Mouse (Mus musculus) cerebellum, adult 2 months (tissue): ENCODE data around the gene Gm38394. TPM values are rescaled to one million over a fixed set of nuclear protein-coding genes. Genes with fewer than 3 reads are reported as not detected.

Experiments
- DNase-seq, 2 experiments: peaks; one replicate each; pipeline ENCODE4 v3.0.0; 2021
- H3K27ac ChIP-seq: fragments of 200-500 bp; 2 replicates; pipeline ENCODE4 v1.5.1; 2012; ENCODE audit warnings: low read length, control low read depth, inconsistent platforms; ENCODE audit not compliant: insufficient read depth
- H3K27me3 ChIP-seq: fragments of 200-500 bp; 2 replicates; pipeline ENCODE4 v1.6.1; 2012; ENCODE audit warnings: inconsistent platforms, mild to moderate bottlenecking, low read length, moderate library complexity; ENCODE audit not compliant: control insufficient read depth, insufficient read depth
- H3K4me1 ChIP-seq: fragments of 200-500 bp; 2 replicates; pipeline ENCODE4 v1.6.1; 2011; ENCODE audit warnings: low read length; ENCODE audit not compliant: control insufficient read depth, insufficient read depth
- H3K4me3 ChIP-seq: fragments of 200-500 bp; replicated peaks from 2 replicates; pipeline ENCODE3; 2011; ENCODE audit warnings: mild to moderate bottlenecking, low read depth, low read length, control low read depth; ENCODE audit not compliant: insufficient read depth
- CTCF ChIP-seq: fragments of 200-500 bp; IDR thresholded peaks from 2 replicates; pipeline ENCODE4 v1.5.1; 2011; ENCODE audit warnings: low read depth, mild to moderate bottlenecking, control low read depth, low read length, moderate library complexity, borderline replicate concordance; ENCODE audit not compliant: insufficient read depth
- POLR2A ChIP-seq: fragments of 200-500 bp; IDR thresholded peaks from 2 replicates; pipeline ENCODE4 v1.6.1; 2011; ENCODE audit warnings: low read length, control low read depth, borderline replicate concordance; ENCODE audit not compliant: insufficient read depth
- WGBS: fragments of 180-500 bp; shearing (Covaris S2); methylation state at CpG from one replicate; pipeline ENCODE4 v1.1.7; 2018; 5-methylcytosine and 5-hydroxymethylcytosine counted together
- polyA plus RNA-seq: library from polyadenylated mRNA; depleted of rRNA; stranded (reverse); fragments of >200 nt; gene quantifications from 2 replicates; pipeline ENCODE4 v1.2.3, GENCODE M21; 2012; rRNA removed

Gene Gm38394
- polyA plus RNA-seq, 1 experiment, result 5.5 TPM

- TF ChIP-seq POLR2A (no peak), CTCF (no peak)
- H3K4me1 ChIP-seq, result no peaks in the 10 kb centered on the region
- H3K4me3 ChIP-seq, result no peak overlapping the region
- 96% methylated on average over 4 of the region's 4 CpGs for WGBS
- DNase-seq, result no peak
- H3K27me3 ChIP-seq, result no peaks in the 10 kb centered on the region
- H3K27ac ChIP-seq, result no peak overlapping the region
Observed at GRCm38 (mm10) chr1:133603174-133603573, 57.9 kb downstream of the Gm38394 start.

- no peaks in the 10 kb centered on the region for H3K4me1 ChIP-seq
- WGBS, result 4% methylated on average over 4 of the region's 4 CpGs
- H3K27me3 ChIP-seq, result no peaks in the 10 kb centered on the region
- H3K27ac ChIP-seq, result no peak overlapping the region
- no peak overlapping the region for H3K4me3 ChIP-seq
- TF ChIP-seq CTCF (no peak), POLR2A (no peak)
- no peak for DNase-seq
Observed at GRCm38 (mm10) chr1:133596298-133597007, 64.7 kb downstream of the Gm38394 start.

DNA sequence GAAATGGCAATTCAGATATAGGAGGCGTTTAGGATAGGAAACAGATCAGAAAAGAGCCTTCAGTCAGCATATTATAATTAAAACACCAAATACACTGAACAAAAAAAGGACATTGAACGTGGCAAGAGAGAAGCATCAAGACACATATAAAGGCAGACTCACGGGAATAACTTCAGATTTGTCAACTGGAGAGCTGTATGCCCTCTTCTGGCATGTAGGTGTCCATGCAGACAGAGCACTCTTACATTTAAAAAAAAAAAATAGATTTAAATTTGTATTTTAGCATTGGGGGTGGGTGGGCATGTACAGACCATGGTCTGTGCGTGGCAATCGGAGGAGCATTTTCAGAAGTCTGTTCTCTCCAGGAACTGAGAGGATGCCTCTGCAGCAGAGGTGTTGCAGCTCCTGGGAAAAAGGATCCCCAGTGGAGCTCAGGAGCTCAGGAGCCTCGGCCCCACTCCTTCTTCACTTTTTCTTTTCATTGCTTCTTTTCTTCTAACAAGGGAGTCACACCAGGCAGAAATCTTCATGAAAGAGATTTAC is 75.1 kb downstream of the Gm38394 start:
- Histone ChIP-seq H3K4me3 (no peak overlapping the region), H3K27me3 (no peaks in the 10 kb centered on the region), H3K27ac (no peak overlapping the region), H3K4me1 (no peaks in the 10 kb centered on the region)
- no peak for DNase-seq
- no peak for TF ChIP-seq CTCF
- TF ChIP-seq POLR2A, result no peak
- 63% methylated on average over 6 of the region's 6 CpGs for WGBS

DNA sequence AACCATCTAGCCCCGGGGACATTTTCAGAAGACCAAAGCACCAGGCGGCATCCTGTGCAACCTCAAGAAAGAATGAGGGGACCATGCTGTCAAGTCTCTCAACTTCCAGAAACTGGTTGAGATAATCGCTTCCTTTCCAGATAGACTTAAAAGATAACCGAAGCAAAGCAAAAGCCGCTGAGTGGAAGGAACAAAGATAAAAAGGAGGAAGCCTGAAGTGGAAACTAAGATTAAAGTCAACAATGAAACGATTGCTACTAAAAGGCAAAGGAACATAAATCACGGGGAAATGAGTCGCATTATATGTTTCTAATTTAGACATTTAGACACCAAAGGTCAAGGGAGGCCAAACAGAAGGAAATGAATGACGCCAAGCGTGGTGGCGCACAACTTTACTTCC is 89.8 kb downstream of the Gm38394 start:
- no peak for DNase-seq
- WGBS, result 91% methylated on average over 11 of the region's 11 CpGs
- Histone ChIP-seq H3K4me1 (no peaks in the 10 kb centered on the region), H3K27ac (no peak overlapping the region), H3K27me3 (no peaks in the 10 kb centered on the region), H3K4me3 (no peak overlapping the region)
- TF ChIP-seq CTCF (no peak), POLR2A (no peak)

Other genes with a start within 250 kb of the Gm38394 start
- 13.6 and 15.4 TPM in 2 replicates for gene Sox13, start 236.9 kb downstream of the Gm38394 start, polyA plus RNA-seq
- 102 and 110 TPM in 2 replicates for gene Snrpe, start 51.0 kb downstream of the Gm38394 start, polyA plus RNA-seq
- gene Zbed6, start 433 bp downstream of the Gm38394 start, polyA plus RNA-seq, result 5.5 and 6.2 TPM in 2 replicates
- 0.25 and 0.27 TPM in 2 replicates for gene Lax1, start 28.8 kb upstream of the Gm38394 start, polyA plus RNA-seq
- 18.7 and 19.8 TPM in 2 replicates for gene Atp2b4, start 139.7 kb upstream of the Gm38394 start, polyA plus RNA-seq
- gene Optc, start 246.7 kb upstream of the Gm38394 start, polyA plus RNA-seq, result 2.2 and 2.4 TPM in 2 replicates